Mouse (Mus musculus) brain, embryonic 14.5 days (tissue): ENCODE data around the gene Arf3.

Experiments
- CTCF ChIP-seq: fragments of 200-500 bp; IDR thresholded peaks from 2 replicates; pipeline ENCODE4 v1.5.1; 2012; ENCODE audit warnings: inconsistent platforms, mild to moderate bottlenecking, moderate library complexity, borderline replicate concordance; ENCODE audit not compliant: insufficient read depth, insufficient read length; ENCODE audit errors: extremely low read depth
- POLR2A ChIP-seq: fragments of 200-500 bp; IDR thresholded peaks from 2 replicates; pipeline ENCODE4 v1.6.1; 2012; ENCODE audit warnings: mild to moderate bottlenecking, inconsistent platforms, borderline replicate concordance; ENCODE audit not compliant: poor library complexity, insufficient read depth, insufficient read length, severe bottlenecking; ENCODE audit errors: extremely low read depth

DNA sequence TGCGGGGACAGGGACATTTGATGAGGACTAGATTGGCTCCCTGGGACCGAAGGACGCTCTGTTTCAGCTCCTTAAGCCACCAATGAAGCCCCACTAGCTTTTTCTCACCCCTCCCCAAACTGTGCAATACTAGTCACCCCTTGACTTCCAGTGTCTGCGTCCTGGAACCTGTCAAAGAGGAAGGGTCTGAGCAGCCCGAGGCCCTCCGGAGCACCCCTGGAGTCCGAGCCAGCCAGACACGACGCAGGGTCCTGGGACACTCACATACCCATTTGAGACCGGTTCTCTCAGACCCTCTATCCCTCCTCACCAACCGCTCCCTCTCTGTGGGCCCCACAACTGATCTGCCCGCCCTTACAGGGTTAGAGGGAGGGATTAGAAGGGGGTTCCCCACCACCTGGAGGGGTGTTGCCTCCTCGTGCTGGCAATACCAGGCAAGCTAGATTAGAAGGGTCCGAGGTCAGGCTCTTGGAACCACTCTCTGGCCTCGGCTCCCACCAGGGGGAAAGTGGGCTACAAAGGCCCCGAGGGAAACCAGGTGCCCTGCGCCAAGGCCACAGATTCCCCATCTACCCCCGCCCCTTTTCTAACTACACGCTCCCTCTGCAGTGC lies 14.1 kb upstream of the Arf3 start:
- TF ChIP-seq POLR2A = no peak
- TF ChIP-seq CTCF = no peak
